Mouse (Mus musculus) neural tube, embryonic 14.5 days (tissue): ENCODE measurements at regions not wholly inside any gene's neighbourhood (a gene's known extent, or its start where the extent isn't known, plus 50 kb on each side); places are given as distances from the start of the nearest gene placed in this dataset.
A peak's percentile ranks its signal among the peaks of the same experiment; 100 is the strongest.
"Not testable (repeated sequence)": the region's sequence is repeated elsewhere in the genome, so short reads cannot be mapped to it uniquely, and the experiment has no call there.

ENCODE experiments used
- ATAC-seq: fragments of 200-750 bp; cut with Nextera tagmentation; 2 replicates; pipeline ENCODE4 v1.8.0; 2017; ENCODE audit warnings: low read depth, mild to moderate bottlenecking, moderate TSS enrichment, moderate library complexity
- H3K27ac ChIP-seq: fragments of 300-500 bp; sonication (generic); 2 replicates; pipeline ENCODE4 v1.5.1; 2014; ENCODE audit warnings: low read depth, mild to moderate bottlenecking, control low read depth, low read length, moderate library complexity, mixed read lengths
- H3K27me3 ChIP-seq: fragments of 300-500 bp; sonication (generic); 2 replicates; pipeline ENCODE4 v1.6.1; 2014; ENCODE audit warnings: low read length; ENCODE audit not compliant: control insufficient read depth, insufficient read depth
- H3K36me3 ChIP-seq: fragments of 300-500 bp; sonication (generic); 2 replicates; pipeline ENCODE4 v1.6.1; 2014; ENCODE audit warnings: low read length, mixed read lengths; ENCODE audit not compliant: control insufficient read depth, insufficient read depth
- H3K4me1 ChIP-seq: fragments of 300-500 bp; sonication (generic); 2 replicates; pipeline ENCODE4 v1.6.1; 2014; ENCODE audit warnings: low read length; ENCODE audit not compliant: control insufficient read depth, insufficient read depth
- H3K4me2 ChIP-seq: fragments of 300-500 bp; sonication (generic); 2 replicates; pipeline ENCODE4 v1.6.1; 2014; ENCODE audit warnings: mild to moderate bottlenecking, low read depth, low read length, control low read depth
- H3K4me3 ChIP-seq: fragments of 300-500 bp; sonication (generic); 2 replicates; pipeline ENCODE4 v1.5.1; 2014; ENCODE audit warnings: low read depth, low read length, control low read depth, mixed read lengths
- H3K9ac ChIP-seq: fragments of 300-500 bp; sonication (generic); replicated peaks from 2 replicates; pipeline ENCODE4 v1.6.1; 2014; ENCODE audit warnings: low read depth, mild to moderate bottlenecking, control low read depth, low read length, mixed read lengths
- H3K9me3 ChIP-seq: fragments of 300-500 bp; sonication (generic); 2 replicates; pipeline ENCODE4 v1.6.1; 2016; ENCODE audit warnings: low read length; ENCODE audit not compliant: control insufficient read depth
- WGBS: fragments of 180-500 bp; shearing (Covaris S2); extraction: QIAGEN DNeasy Blood & Tissue Kit; methylation state at CpG from one replicate; pipeline ENCODE4 v1.1.7; 2014; 5-methylcytosine and 5-hydroxymethylcytosine counted together

DNA sequence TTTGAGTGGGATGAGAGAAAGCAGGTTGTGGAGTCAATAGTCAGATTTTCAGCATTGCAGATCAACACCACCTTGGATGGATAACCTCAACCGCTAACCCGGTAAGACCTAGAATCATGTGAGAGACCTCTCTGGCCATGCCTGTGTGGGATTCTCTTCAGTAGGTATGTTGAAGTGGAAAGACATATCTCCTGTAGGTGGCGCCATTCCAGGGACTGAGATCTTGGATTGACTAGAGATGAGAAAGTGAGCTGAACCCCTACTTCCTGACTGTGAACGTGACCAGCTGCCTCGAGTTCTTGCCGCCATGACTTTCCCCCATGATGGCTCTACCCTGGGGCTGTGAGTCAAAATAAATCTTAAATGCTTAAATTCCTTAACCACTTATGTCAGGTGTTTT is 102.7 kb downstream of the Eva1a start:
- Histone ChIP-seq H3K9me3 (no peaks in the 10 kb centered on the region), H3K4me3 (no peak overlapping the region), H3K9ac (no peak overlapping the region), H3K36me3 (no peaks in the 10 kb centered on the region), H3K27ac (no peak overlapping the region), H3K4me2 (no peak overlapping the region), H3K27me3 (no peaks in the 10 kb centered on the region), H3K4me1 (no peaks in the 10 kb centered on the region)
- 84% methylated on average over 6 of the region's 6 CpGs for WGBS
- no peak for ATAC-seq

DNA sequence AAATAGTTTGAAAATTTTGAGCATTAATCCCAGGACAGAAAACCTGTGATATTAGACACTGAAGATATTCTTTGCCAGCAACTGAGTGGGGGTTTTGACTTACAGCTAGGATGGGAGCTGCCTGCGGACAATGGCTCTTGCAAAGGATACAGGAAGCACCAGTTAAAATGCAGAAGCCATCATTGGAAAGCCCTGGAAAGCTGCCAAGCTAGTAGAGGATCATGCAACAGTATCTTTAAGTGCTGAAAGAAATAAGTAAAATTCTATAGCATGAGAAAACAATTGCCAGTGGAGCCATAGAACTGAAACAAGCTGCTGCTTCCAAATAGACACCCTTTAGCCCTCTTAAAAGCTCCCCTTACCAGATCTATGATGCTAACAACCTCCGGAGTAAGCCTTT is 109.2 kb downstream of the Eva1a start:
- no peak overlapping the region for H3K4me3 ChIP-seq
- no peaks in the 10 kb centered on the region for H3K4me1 ChIP-seq
- no peak overlapping the region for H3K4me2 ChIP-seq
- no peaks in the 10 kb centered on the region for H3K27me3 ChIP-seq
- H3K9me3 ChIP-seq: no peaks in the 10 kb centered on the region
- 78% methylated on average over 2 of the region's 2 CpGs for WGBS
- ATAC-seq: no peak
- no peak overlapping the region for H3K27ac ChIP-seq
- no peaks in the 10 kb centered on the region for H3K36me3 ChIP-seq
- H3K9ac ChIP-seq: no peak overlapping the region

- no peaks in the 10 kb centered on the region for H3K9me3 ChIP-seq
- no peaks in the 10 kb centered on the region for H3K4me1 ChIP-seq
- H3K9ac ChIP-seq: no peak overlapping the region
- no peak overlapping the region for H3K4me2 ChIP-seq
- no peak for ATAC-seq
- no peaks in the 10 kb centered on the region for H3K27me3 ChIP-seq
- H3K4me3 ChIP-seq: no peak overlapping the region
- no peak overlapping the region for H3K27ac ChIP-seq
- 61% methylated on average over 5 of the region's 5 CpGs for WGBS
- no peaks in the 10 kb centered on the region for H3K36me3 ChIP-seq
Observed at GRCm38 (mm10) chr6:82170349-82171080, 129.7 kb downstream of the Eva1a start.

DNA sequence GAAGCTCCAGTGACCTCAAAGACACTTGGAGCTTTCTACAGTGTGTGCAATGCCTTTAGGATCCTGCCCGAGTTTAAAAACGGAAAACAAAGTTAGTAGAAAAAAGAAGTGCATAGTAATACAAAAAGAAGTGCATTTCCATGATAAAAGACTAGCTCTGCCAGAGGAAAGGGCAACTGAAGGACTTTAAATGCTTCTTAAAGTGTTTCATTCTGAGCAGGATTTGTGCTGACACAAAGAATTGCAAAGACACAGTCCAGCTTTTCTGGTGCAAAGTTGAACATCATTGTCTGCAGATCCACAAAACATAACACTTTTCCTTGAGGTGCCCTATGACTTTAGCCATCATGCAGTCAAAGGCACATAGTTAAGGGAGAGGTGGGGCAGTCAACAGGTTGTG is 134.1 kb downstream of the Eva1a start:
- no peak overlapping the region for H3K4me3 ChIP-seq
- no peaks in the 10 kb centered on the region for H3K9me3 ChIP-seq
- H3K36me3 ChIP-seq: no peaks in the 10 kb centered on the region
- 21% methylated on average over 2 of the region's 2 CpGs for WGBS
- no peak overlapping the region for H3K27ac ChIP-seq
- no peak overlapping the region for H3K4me2 ChIP-seq
- no peak for ATAC-seq
- no peaks in the 10 kb centered on the region for H3K27me3 ChIP-seq
- H3K9ac ChIP-seq: no peak overlapping the region
- no peaks in the 10 kb centered on the region for H3K4me1 ChIP-seq

DNA sequence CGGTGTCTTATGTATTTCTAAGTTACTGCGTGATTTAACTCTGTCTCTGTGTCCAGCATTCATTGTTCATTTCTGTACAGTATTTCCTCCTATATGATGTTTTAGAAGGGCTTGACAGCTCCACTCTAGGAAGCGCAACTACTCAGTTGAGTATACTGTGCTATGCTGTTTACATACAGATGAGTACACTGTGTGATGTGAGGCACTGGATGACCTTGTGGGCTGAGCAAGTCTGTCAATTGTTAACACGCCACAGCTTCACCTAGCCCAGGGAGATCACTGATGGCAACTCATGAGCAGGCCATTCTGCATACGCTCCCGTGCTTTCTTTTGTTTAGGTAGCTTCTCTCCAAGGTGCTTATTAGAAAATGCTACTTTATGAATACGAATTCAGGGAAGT is 159.3 kb downstream of the Eva1a start:
- H3K36me3 ChIP-seq: no peaks in the 10 kb centered on the region
- H3K27ac ChIP-seq: no peak overlapping the region
- H3K9ac ChIP-seq: no peak overlapping the region
- 0 out of 2 replicates have a peak, but pooled peaks cover 3% of the 10 kb centered on the region for H3K4me1 ChIP-seq
- WGBS: 94% methylated on average over 7 of the region's 7 CpGs
- no peak overlapping the region for H3K4me3 ChIP-seq
- no peaks in the 10 kb centered on the region for H3K9me3 ChIP-seq
- ATAC-seq: no peak
- H3K4me2 ChIP-seq: no peak overlapping the region
- H3K27me3 ChIP-seq: no peaks in the 10 kb centered on the region

- 0 out of 2 replicates have a peak, but pooled peaks cover 3% of the 10 kb centered on the region for H3K4me1 ChIP-seq
- no peak overlapping the region for H3K4me3 ChIP-seq
- H3K4me2 ChIP-seq: no peak overlapping the region
- H3K9ac ChIP-seq: no peak overlapping the region
- no peak for ATAC-seq
- H3K36me3 ChIP-seq: no peaks in the 10 kb centered on the region
- H3K27ac ChIP-seq: no peak overlapping the region
- H3K9me3 ChIP-seq: no peaks in the 10 kb centered on the region
- H3K27me3 ChIP-seq: no peaks in the 10 kb centered on the region
- WGBS: 76% methylated on average over 8 of the region's 8 CpGs
Observed at GRCm38 (mm10) chr6:82204821-82205566, 164.2 kb downstream of the Eva1a start.

DNA sequence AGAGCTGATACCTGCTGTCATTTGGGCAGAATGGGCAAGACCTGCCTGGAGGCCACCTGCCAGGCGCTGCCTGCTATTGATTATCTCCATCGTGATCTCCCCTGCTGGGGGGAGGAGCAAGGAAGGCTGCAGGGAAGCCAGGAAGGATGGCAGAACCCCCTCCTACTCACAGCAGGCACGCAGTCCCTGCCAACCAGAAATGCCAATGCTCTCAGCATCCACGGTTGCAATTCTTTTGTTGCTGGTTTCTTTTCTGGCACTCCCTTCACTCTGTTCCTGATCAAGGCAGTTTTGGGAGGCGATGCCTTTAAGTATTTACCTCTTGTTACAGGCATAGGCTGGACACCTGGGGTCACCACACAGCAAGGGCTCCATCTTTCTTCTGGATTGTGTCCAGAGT is 164.3 kb upstream of the Tacr1 start:
- ATAC-seq: no peak
- no peak overlapping the region for H3K9ac ChIP-seq
- H3K9me3 ChIP-seq: no peaks in the 10 kb centered on the region
- H3K4me2 ChIP-seq: no peak overlapping the region
- no peaks in the 10 kb centered on the region for H3K27me3 ChIP-seq
- no peak overlapping the region for H3K4me3 ChIP-seq
- no peak overlapping the region for H3K27ac ChIP-seq
- no peaks in the 10 kb centered on the region for H3K36me3 ChIP-seq
- 0 out of 2 replicates have a peak, but pooled peaks cover 3% of the 10 kb centered on the region for H3K4me1 ChIP-seq
- 31% methylated on average over 5 of the region's 5 CpGs for WGBS

DNA sequence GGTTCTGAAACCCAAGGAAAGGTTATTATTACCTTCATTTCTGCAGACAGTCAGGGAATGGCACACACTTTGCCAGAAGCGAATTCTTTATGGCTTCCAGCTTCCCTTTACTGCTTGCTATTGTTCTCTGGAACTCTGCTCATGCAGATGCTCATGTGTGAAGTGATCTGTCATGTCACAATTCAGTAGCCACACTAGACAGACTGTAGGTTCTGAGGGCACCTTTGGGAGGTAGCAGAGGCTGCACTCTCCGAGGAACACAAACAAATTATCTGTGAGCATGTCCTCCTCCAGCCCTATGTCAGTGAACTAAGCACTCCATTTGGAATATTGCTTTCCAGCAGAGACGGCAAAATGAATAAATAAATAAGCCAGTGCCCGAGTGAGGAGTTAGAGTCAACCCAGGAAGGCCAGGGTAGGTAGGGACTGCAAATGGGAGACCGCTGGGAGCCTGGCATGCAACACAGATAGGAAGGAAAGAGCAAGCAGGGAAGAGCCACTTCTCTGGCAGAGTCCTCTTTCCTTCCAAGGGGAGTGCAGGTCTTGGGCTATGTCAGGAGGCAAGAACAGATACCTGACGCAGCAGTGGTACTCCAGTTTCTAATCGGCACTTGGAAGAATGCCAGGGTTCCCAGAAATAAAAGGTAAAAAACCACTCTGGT is 161.4 kb upstream of the Tacr1 start:
- Histone ChIP-seq H3K9ac (no peak overlapping the region), H3K4me2 (no peak overlapping the region), H3K27me3 (no peaks in the 10 kb centered on the region), H3K36me3 (no peaks in the 10 kb centered on the region), H3K4me1 (0 out of 2 replicates have a peak, but pooled peaks cover 3% of the 10 kb centered on the region), H3K4me3 (no peak overlapping the region), H3K27ac (peak overlapping the region; percentile 16; the same call in 1 of the 2 replicates), H3K9me3 (no peaks in the 10 kb centered on the region)
- WGBS: 49% methylated on average over 7 of the region's 7 CpGs
- ATAC-seq: peak; percentile 66

GRCm38 (mm10) chr6:82247652-82248051 is 154.5 kb upstream of the Tacr1 start:
- not testable (repeated sequence) for H3K27me3 ChIP-seq, ATAC-seq, H3K4me2 ChIP-seq, H3K9ac ChIP-seq, H3K27ac ChIP-seq, H3K4me3 ChIP-seq, H3K36me3 ChIP-seq, H3K4me1 ChIP-seq, H3K9me3 ChIP-seq
- 75% methylated on average over 1 of the region's 1 CpGs for WGBS
